Mouse (Mus musculus) liver, embryonic 14.5 days (tissue): Measurements from ENCODE around the gene Fopnl. TPM values are rescaled to one million over a fixed set of nuclear protein-coding genes. Genes with fewer than 3 reads are reported as not detected.

Experiments
- ATAC-seq: fragments of 200-750 bp; cut with Nextera tagmentation; 2 replicates; pipeline ENCODE4 v1.8.0; 2017; ENCODE audit warnings: moderate number of reproducible peaks, mild to moderate bottlenecking, moderate library complexity; ENCODE audit not compliant: insufficient read depth
- DNase-seq, 3 experiments: peaks; one replicate each; pipeline ENCODE4 v3.0.0-alpha.2; 2012 to 2013; ENCODE audit warnings: low read depth in 3 of 3, low spot score in 3 of 3
- H3K27ac ChIP-seq: fragments of 300-500 bp; sonication (generic); 2 replicates; pipeline ENCODE4 v1.5.1; 2014; ENCODE audit warnings: moderate library complexity, mild to moderate bottlenecking, control low read depth, inconsistent platforms
- H3K27me3 ChIP-seq: fragments of 300-500 bp; sonication (generic); 2 replicates; pipeline ENCODE4 v1.6.1; 2014; ENCODE audit warnings: mild to moderate bottlenecking, low read length, moderate library complexity; ENCODE audit not compliant: control insufficient read depth, insufficient read depth
- H3K36me3 ChIP-seq: fragments of 300-500 bp; sonication (generic); replicated peaks from 2 replicates; pipeline ENCODE4 v1.6.1; 2014; ENCODE audit warnings: low read depth; ENCODE audit not compliant: control insufficient read depth, insufficient read depth
- H3K4me1 ChIP-seq, 2 experiments: fragments of 200-500 bp in 1 of 2; fragments of 300-500 bp in 1 of 2; sonication (generic) in 1 of 2; replicated peaks; 2 replicates each; pipeline ENCODE4 v1.6.1; 2012 to 2014; ENCODE audit warnings: antibody characterized with exemption in 1 of 2, inconsistent platforms in 1 of 2, low read length in 1 of 2; ENCODE audit not compliant: control insufficient read depth in 2 of 2, insufficient read depth in 2 of 2
- H3K4me2 ChIP-seq: fragments of 300-500 bp; sonication (generic); 2 replicates; pipeline ENCODE4 v1.6.1; 2014; ENCODE audit warnings: low read depth, mild to moderate bottlenecking, control low read depth, moderate library complexity
- H3K4me3 ChIP-seq, 2 experiments: fragments of 200-500 bp in 1 of 2; fragments of 300-500 bp in 1 of 2; sonication (generic) in 1 of 2; 2 replicates each; pipeline ENCODE4 v1.5.1; 2012 to 2014; ENCODE audit warnings: low read depth in 2 of 2, low read length in 2 of 2, mild to moderate bottlenecking in 2 of 2, control low read depth in 1 of 2, inconsistent platforms in 1 of 2, moderate library complexity in 1 of 2; ENCODE audit not compliant: insufficient read depth in 1 of 2
- H3K9ac ChIP-seq: fragments of 300-500 bp; sonication (generic); replicated peaks from 2 replicates; pipeline ENCODE4 v1.6.1; 2014; ENCODE audit warnings: mild to moderate bottlenecking, control low read depth, moderate library complexity
- H3K9me3 ChIP-seq: fragments of 300-500 bp; sonication (generic); 2 replicates; pipeline ENCODE4 v1.6.1; 2016; ENCODE audit warnings: low read length, mixed read lengths; ENCODE audit not compliant: control insufficient read depth
- CTCF ChIP-seq: IDR thresholded peaks from 2 replicates; pipeline ENCODE4 v1.5.1; 2016; ENCODE audit warnings: antibody characterized with exemption, low read depth, control low read depth
- EP300 ChIP-seq: IDR thresholded peaks from 2 replicates; pipeline ENCODE4 v1.6.1; 2016; ENCODE audit warnings: antibody characterized with exemption, low read depth
- WGBS: fragments of 180-500 bp; shearing (Covaris S2); extraction: QIAGEN DNeasy Blood & Tissue Kit; methylation state at CpG from one replicate; pipeline ENCODE4 v1.1.7; 2014; ENCODE audit not compliant: insufficient replicate concordance; 5-methylcytosine and 5-hydroxymethylcytosine counted together
- polyA plus RNA-seq, 2 experiments: library from polyadenylated mRNA; depleted of rRNA in 1 of 2; stranded (reverse) in 1 of 2; unstranded in 1 of 2; fragments of >200 nt; fragmentation: Nextera tagmentation in 1 of 2; extraction: Ambion mirVana in 1 of 2; gene quantifications; 2 replicates each; pipeline versions ENCODE4 v1.2.1 to v1.2.3; 2012 to 2014

Fopnl gene
- polyA plus RNA-seq, 2 experiments, result 23.7 to 66.6 TPM

DNA sequence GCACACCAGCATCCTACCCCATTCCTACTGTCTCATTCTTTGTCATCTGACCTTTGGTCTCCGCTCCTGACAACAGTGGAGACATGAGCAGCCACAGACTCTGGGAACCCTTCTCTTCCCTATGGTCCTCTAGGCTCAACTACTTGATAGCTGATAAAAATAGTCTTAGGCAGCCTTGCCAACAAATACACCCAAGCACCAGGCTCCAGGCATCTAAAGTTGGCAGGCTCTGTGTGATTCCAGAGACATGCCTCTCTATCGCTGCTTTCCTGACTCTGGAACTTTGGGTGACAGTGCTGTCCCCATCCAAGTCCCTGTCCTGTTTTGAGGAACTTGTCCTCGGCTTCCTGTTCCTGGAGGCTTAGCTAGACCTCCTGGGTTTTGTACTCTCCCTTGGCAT is 63.6 kb downstream of the Fopnl start:
- H3K36me3 ChIP-seq, result no peaks in the 10 kb centered on the region
- ATAC-seq (no peak), DNase-seq (no peak)
- H3K4me3 ChIP-seq, result no peak overlapping the region
- no peaks in the 10 kb centered on the region for H3K4me1 ChIP-seq
- no peak overlapping the region for H3K4me2 ChIP-seq
- TF ChIP-seq CTCF, result no peak
- TF ChIP-seq EP300, result no peak
- H3K27me3 ChIP-seq, result no peaks in the 10 kb centered on the region
- 50% methylated on average over 3 of the region's 3 CpGs for WGBS
- no peaks in the 10 kb centered on the region for H3K9me3 ChIP-seq
- H3K9ac ChIP-seq, result no peak overlapping the region
- no peak overlapping the region for H3K27ac ChIP-seq

DNA sequence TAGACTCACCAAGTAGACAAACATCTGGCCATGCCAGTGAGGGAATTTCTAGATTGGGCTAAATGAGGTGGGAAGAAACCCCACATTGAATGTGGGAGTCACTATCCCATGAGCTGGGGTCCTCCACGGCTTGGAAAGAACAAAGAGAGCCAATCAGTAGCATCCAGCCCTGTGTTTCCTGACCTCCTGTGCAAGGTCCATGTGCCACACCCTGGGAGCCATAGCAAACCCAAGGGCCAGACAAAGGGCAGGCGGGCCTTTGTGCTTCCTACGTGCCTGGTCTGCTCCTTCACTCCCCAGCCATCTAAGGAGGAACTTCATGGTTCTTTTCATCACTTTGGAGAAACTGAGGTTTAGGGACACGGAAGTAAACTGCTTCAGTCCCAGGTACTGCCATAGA is 64.3 kb downstream of the Fopnl start:
- Histone ChIP-seq H3K27me3 (no peaks in the 10 kb centered on the region), H3K27ac (no peak overlapping the region), H3K4me1 (no peaks in the 10 kb centered on the region), H3K4me3 (no peak overlapping the region), H3K36me3 (no peaks in the 10 kb centered on the region), H3K4me2 (no peak overlapping the region), H3K9me3 (no peaks in the 10 kb centered on the region), H3K9ac (no peak overlapping the region)
- TF ChIP-seq CTCF, result no peak
- no peak for TF ChIP-seq EP300
- WGBS, result 57% methylated on average over 4 of the region's 4 CpGs
- ATAC-seq (no peak), DNase-seq (no peak)

DNA sequence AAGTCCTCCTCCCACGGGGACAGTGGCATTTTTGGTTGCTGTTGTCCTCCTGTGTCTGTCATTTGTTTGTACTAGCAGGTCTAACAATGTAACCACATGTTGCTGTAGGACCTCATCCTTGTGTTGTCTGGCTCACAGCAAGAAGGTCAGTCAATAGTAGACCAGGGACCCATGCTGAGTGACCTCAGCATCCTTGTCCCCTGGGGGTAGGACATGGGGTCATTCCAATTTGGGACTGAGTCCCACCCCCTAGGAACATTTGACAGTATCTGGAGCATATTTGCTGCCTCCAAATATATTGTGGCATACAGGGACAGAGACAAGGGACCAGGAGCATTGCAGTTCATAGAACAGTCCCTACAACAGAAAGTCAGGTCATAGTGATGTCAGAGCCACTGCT is 67.3 kb downstream of the Fopnl start:
- H3K36me3 ChIP-seq, result no peaks in the 10 kb centered on the region
- no peak overlapping the region for H3K4me2 ChIP-seq
- H3K4me1 ChIP-seq, result no peaks in the 10 kb centered on the region
- no peak overlapping the region for H3K4me3 ChIP-seq
- no peaks in the 10 kb centered on the region for H3K9me3 ChIP-seq
- ATAC-seq (no peak), DNase-seq (no peak)
- TF ChIP-seq EP300 (no peak), CTCF (no peak)
- WGBS, result 41% methylated on average over 1 of the region's 1 CpGs
- no peaks in the 10 kb centered on the region for H3K27me3 ChIP-seq
- H3K27ac ChIP-seq, result no peak overlapping the region
- H3K9ac ChIP-seq, result no peak overlapping the region

Other genes starting within 250 kb of the Fopnl start
- gene Nde1, start 154.1 kb downstream of the Fopnl start, polyA plus RNA-seq (2012; rRNA removed), result 30.7 and 43.3 TPM in 2 replicates
- 41.8 and 44.9 TPM in 2 replicates for gene Nde1, start 154.1 kb downstream of the Fopnl start, polyA plus RNA-seq (2014; fragmentation: Nextera tagmentation; extraction: Ambion mirVana)
- 4.2 and 4.7 TPM in 2 replicates for gene Marf1, start 154.1 kb downstream of the Fopnl start, polyA plus RNA-seq (2012; rRNA removed)
- 5.9 and 6.3 TPM in 2 replicates for gene Marf1, start 154.1 kb downstream of the Fopnl start, polyA plus RNA-seq (2014; fragmentation: Nextera tagmentation; extraction: Ambion mirVana)
- 0.41 and 0.46 TPM in 2 replicates for gene Myh11, start 26.0 kb downstream of the Fopnl start, polyA plus RNA-seq (2012; rRNA removed)
- gene Myh11, start 26.0 kb downstream of the Fopnl start, polyA plus RNA-seq (2014; fragmentation: Nextera tagmentation; extraction: Ambion mirVana), result 0.24 and 0.32 TPM in 2 replicates
- 1.9 and 2.4 TPM in 2 replicates for gene Abcc1, start 44.2 kb upstream of the Fopnl start, polyA plus RNA-seq (2012; rRNA removed)
- gene Abcc1, start 44.2 kb upstream of the Fopnl start, polyA plus RNA-seq (2014; fragmentation: Nextera tagmentation; extraction: Ambion mirVana), result 1.9 and 3.0 TPM in 2 replicates
- gene A630010A05Rik, start 244.9 kb upstream of the Fopnl start, polyA plus RNA-seq (2012; rRNA removed), result not detected in 2 replicates
- not detected in 2 replicates for gene A630010A05Rik, start 244.9 kb upstream of the Fopnl start, polyA plus RNA-seq (2014; fragmentation: Nextera tagmentation; extraction: Ambion mirVana)